Mouse (Mus musculus) limb, embryonic 12.5 days (tissue): Measurements from ENCODE around the gene Gm6904. TPM values are rescaled to one million over a fixed set of nuclear protein-coding genes. Genes with fewer than 3 reads are reported as not detected.

Experiments used
- ATAC-seq: fragments of 200-750 bp; cut with Nextera tagmentation; 2 replicates; pipeline ENCODE4 v1.8.0; 2017; ENCODE audit warnings: low read depth, moderate TSS enrichment; ENCODE audit not compliant: insufficient number of reproducible peaks, insufficient read depth, low FRiP score, low TSS enrichment
- H3K27ac ChIP-seq: fragments of 300-500 bp; sonication (generic); 2 replicates; pipeline ENCODE4 v1.5.1; 2016; ENCODE audit warnings: mild to moderate bottlenecking, moderate library complexity
- H3K27me3 ChIP-seq: fragments of 300-500 bp; sonication (generic); 2 replicates; pipeline ENCODE4 v1.6.1; 2016; ENCODE audit warnings: mild to moderate bottlenecking, moderate library complexity
- H3K36me3 ChIP-seq: fragments of 300-500 bp; sonication (generic); 2 replicates; pipeline ENCODE4 v1.6.1; 2016; ENCODE audit warnings: mild to moderate bottlenecking, moderate library complexity
- H3K4me1 ChIP-seq: fragments of 300-500 bp; sonication (generic); replicated peaks from 2 replicates; pipeline ENCODE4 v1.6.1; 2016
- H3K4me2 ChIP-seq: fragments of 300-500 bp; sonication (generic); 2 replicates; pipeline ENCODE4 v1.6.1; 2016; ENCODE audit warnings: mild to moderate bottlenecking, moderate library complexity
- H3K4me3 ChIP-seq: fragments of 300-500 bp; sonication (generic); replicated peaks from 2 replicates; pipeline ENCODE4 v1.5.1; 2016; ENCODE audit warnings: mild to moderate bottlenecking
- H3K9ac ChIP-seq: fragments of 300-500 bp; sonication (generic); replicated peaks from 2 replicates; pipeline ENCODE4 v1.6.1; 2016; ENCODE audit warnings: mild to moderate bottlenecking, moderate library complexity
- H3K9me3 ChIP-seq: fragments of 300-500 bp; sonication (generic); 2 replicates; pipeline ENCODE4 v1.6.1; 2016; ENCODE audit warnings: mild to moderate bottlenecking, moderate library complexity
- WGBS: fragments of 180-500 bp; shearing (Covaris S2); methylation state at CpG from one replicate; pipeline ENCODE4 v1.1.7; 2016; 5-methylcytosine and 5-hydroxymethylcytosine counted together
- polyA plus RNA-seq: library from polyadenylated mRNA; unstranded; fragments of >200 nt; fragmentation: Nextera tagmentation; extraction: Ambion mirVana; gene quantifications from 2 replicates; pipeline ENCODE4 v1.2.1, GENCODE M21; 2016

The Gm6904 gene
- polyA plus RNA-seq, 1 experiment from 2014 or later = not detected

DNA sequence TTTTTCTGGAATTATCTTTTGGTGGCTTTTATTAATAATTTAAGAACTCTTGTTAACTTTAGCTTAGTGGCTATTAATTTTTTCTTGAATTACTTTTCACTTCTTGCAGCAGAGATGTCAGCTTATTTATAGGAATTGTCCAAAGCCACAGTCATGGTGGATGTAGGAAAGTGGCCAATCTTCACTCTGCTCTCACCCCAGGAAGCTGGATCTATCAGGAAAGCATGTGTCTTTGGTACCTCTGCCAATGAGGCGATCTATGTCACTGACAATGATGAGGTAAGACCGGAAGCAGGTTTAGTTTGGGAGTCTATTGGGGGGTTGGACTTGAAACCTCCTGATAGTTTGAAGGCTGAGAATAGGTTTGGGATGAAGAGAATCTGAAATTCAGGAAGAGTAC, 50.2 kb downstream of the Gm6904 start:
- peaks cover 31% of the 10 kb centered on the region for H3K4me1 ChIP-seq
- no peak for ATAC-seq
- H3K4me3 ChIP-seq = no peak overlapping the region
- no peak overlapping the region for H3K4me2 ChIP-seq
- no peak overlapping the region for H3K27ac ChIP-seq
- H3K27me3 ChIP-seq = no peaks in the 10 kb centered on the region
- no peak overlapping the region for H3K9ac ChIP-seq
- no peaks in the 10 kb centered on the region for H3K9me3 ChIP-seq
- whole genome bisulfite sequencing = 91% methylated on average over 2 of the region's 2 CpGs
- peaks cover 49% of the 10 kb centered on the region for H3K36me3 ChIP-seq

DNA sequence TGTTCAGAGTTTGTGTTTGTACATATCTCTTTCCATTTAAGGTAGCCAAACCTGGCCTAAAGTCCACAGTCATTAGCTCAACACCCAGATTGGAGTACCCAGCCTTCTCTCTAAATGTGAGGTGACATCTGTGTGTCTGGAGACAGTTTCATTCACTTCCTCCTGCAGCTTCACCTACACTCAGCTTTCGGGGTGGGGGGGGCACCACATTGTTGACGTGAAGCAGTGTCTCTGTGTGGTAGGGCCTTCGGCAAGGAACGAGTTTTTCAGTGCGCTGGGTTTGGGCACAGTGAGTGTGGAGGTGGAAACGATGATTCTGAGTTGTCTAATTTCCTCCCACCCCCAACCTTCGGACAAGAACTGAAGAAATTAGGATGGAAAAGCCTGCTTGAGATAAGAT, 51.0 kb downstream of the Gm6904 start:
- Histone ChIP-seq H3K36me3 (peaks cover 41% of the 10 kb centered on the region), H3K4me1 (peaks cover 39% of the 10 kb centered on the region), H3K27ac (no peak overlapping the region), H3K4me3 (no peak overlapping the region), H3K27me3 (no peaks in the 10 kb centered on the region), H3K9ac (no peak overlapping the region), H3K9me3 (no peaks in the 10 kb centered on the region), H3K4me2 (no peak overlapping the region)
- 92% methylated on average over 7 of the region's 7 CpGs for WGBS
- no peak for ATAC-seq

DNA sequence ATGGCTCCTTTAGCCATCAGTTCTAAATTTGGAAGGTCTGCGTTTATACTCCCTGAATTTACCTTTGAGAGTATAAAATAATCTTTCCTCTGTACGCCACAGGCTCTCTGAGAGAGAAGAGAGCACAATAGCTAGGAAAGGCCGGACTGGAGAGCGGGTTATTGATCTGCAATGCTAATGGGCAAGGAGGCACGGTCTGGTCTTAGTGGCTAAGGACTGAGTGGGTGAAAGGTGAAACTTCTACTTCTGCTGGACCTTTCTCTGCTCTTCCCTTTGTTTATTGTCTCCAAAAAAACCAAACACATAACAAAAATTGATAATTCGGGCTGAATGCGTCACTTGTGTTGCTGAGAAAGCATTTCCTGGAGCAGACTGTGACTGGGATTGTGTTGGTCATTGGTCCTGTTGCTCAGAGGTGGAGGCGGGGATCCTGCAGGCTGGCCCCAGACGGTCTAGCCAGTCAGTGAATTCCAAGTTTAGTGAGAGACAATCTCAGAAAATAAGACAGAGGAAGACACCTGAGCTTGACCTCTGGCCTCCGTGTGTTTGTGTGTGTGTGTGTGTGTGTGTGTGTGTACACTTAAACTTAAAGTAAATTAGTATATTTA, 53.9 kb downstream of the Gm6904 start:
- Histone ChIP-seq H3K4me2 (no peak overlapping the region), H3K36me3 (peaks cover 17% of the 10 kb centered on the region), H3K4me1 (peaks cover 53% of the 10 kb centered on the region), H3K9me3 (no peaks in the 10 kb centered on the region), H3K27ac (no peak overlapping the region), H3K27me3 (no peaks in the 10 kb centered on the region), H3K9ac (no peak overlapping the region), H3K4me3 (no peak overlapping the region)
- 68% methylated on average over 10 of the region's 10 CpGs for WGBS
- no peak for ATAC-seq

DNA sequence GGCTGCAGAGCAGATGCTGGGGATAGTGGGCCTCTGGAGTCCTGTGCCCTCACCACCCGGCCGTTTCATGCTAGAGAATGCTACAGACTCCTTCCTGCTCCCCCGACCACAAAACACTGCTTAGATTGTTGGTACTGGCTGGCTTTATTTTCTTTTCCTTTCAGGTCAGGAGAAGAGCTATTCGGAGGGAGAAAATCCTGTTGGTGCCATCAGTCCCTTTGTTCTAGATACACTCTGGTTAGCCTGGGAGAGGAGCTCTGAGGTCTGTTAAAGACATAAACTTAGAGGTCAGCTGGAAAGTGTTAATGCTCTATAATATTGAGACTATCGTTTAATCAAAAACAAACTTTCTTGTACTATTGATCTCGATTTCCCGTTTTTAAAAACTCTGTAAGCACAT, 54.6 kb downstream of the Gm6904 start:
- Histone ChIP-seq H3K4me3 (no peak overlapping the region), H3K9ac (no peak overlapping the region), H3K36me3 (peaks cover 11% of the 10 kb centered on the region), H3K4me2 (peak overlapping the region; percentile 31; the same call in 1 of the 2 replicates), H3K9me3 (no peaks in the 10 kb centered on the region), H3K27ac (peak overlapping the region; percentile 56; the same call in 1 of the 2 replicates), H3K27me3 (no peaks in the 10 kb centered on the region), H3K4me1 (peaks cover 53% of the 10 kb centered on the region)
- 35% methylated on average over 7 of the region's 7 CpGs for WGBS
- no peak for ATAC-seq

DNA sequence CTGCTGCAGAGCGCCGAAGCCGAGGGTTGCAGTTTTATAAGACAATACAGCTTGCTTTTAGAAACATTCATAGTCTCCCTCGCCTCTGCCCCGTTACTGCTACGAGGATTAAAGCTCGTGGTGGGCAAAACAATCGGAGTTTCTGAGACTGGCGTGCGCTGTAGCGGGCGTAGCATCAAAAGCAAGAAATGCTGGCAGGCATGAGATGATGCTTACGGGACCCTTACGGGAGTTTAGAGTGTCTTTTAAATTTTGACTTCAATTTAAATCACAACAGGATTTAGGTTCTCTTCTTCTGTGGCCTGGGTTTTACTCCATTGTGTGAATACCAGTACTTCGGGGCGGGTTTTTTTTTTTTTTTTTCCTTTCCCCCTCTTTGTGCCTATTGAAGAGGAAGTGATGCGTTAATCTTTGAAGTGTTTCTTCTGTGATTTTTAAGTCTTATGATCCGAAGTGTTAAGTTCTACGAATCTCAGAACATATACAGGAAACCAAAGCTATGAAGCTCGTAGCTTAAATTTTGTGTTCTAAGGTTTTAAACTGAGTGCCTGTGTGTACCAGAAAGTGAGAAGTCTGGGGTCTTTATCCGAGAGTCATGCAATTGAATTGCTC, 58.3 kb downstream of the Gm6904 start:
- Histone ChIP-seq H3K36me3 (no peaks in the 10 kb centered on the region), H3K9ac (peak overlapping the region; percentile 96), H3K9me3 (no peaks in the 10 kb centered on the region), H3K4me1 (peaks cover 39% of the 10 kb centered on the region), H3K4me2 (peak overlapping the region; percentile 71), H3K4me3 (peak overlapping the region; percentile 82), H3K27me3 (no peaks in the 10 kb centered on the region), H3K27ac (peak overlapping the region; percentile 98)
- WGBS = under 1% methylated on average over 21 of the region's 21 CpGs
- no peak for ATAC-seq

DNA sequence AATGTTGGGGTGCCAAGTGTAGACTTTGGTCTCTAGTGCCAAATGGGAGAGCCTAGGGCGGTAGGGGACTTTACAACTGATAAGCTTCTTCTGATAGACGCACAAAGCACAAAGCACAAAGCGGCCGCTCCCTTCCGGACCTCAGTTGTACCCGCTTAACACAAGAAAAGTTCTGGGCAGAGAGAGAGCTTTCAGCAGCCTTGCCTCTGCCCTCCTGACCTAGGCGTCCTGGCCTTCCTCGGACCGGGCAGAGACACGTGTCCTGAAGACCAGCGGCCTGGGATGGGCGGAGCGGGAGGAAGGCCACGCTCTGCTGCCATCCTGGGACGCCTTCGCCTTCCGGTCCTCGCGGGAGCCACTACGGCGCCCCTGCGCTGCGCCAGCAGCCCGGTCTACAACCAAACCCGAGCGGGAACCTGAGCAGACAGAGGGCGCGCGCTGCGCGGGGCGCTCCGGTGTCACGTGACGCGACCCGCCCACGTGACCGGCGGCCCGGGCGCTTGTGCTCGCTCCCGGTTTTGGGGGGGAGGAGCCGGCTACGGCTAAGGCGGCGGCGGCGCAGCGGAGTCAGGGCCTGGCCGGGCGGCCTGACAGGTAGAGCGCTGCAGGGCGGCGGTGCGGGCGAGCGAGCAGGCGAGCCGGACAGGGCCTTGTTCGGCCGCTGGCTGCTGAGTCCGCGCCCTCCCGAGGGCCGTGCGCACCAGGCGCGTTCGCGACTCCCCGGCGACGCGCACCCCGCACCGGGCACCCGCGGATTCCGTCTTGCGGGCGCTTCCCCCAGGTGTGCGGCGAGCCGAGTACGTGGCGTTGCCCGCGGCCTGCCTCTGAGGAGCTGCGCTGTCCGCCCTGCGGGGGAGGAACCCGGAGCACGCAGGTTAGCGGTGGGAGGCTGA, 59.1 kb downstream of the Gm6904 start, which contains the start of gene Rcbtb1:
TSS of gene Rcbtb1 (plus strand) at position 499 of the 893 bp plus-strand sequence.
- H3K27me3 ChIP-seq = no peaks in the 10 kb centered on the region
- peak; percentile 96 for ATAC-seq
- peak within 1 kb of the TSS; percentile 82 for H3K4me3 ChIP-seq
- peak within 1 kb of the TSS; percentile 98 for H3K27ac ChIP-seq
- H3K36me3 ChIP-seq = no peaks in the 10 kb centered on the region
- H3K9ac ChIP-seq = peak within 1 kb of the TSS; percentile 96
- peaks cover 32% of the 10 kb centered on the region for H3K4me1 ChIP-seq
- H3K9me3 ChIP-seq = no peaks in the 10 kb centered on the region
- peak within 1 kb of the TSS; percentile 71 for H3K4me2 ChIP-seq
- under 1% methylated on average over 93 of the region's 96 CpGs for WGBS

Other genes with a start within 250 kb of the Gm6904 start
- gene 1700129C05Rik, start 117.3 kb downstream of the Gm6904 start, polyA plus RNA-seq = not detected in 2 replicates
- gene Gm5142, start 81.5 kb downstream of the Gm6904 start, polyA plus RNA-seq = not detected in 2 replicates
- 113 and 115 TPM in 2 replicates for gene Rcbtb1, start 59.0 kb downstream of the Gm6904 start, polyA plus RNA-seq
- gene Phf11a, start 37.3 kb upstream of the Gm6904 start, polyA plus RNA-seq = not detected in 2 replicates
- not detected in 2 replicates for gene Phf11b, start 81.1 kb upstream of the Gm6904 start, polyA plus RNA-seq
- 0.20 and 0.23 TPM in 2 replicates for gene Phf11d, start 105.3 kb upstream of the Gm6904 start, polyA plus RNA-seq
- 0.73 and 0.93 TPM in 2 replicates for gene Phf11c, start 135.2 kb upstream of the Gm6904 start, polyA plus RNA-seq
- gene Setdb2, start 180.7 kb upstream of the Gm6904 start, polyA plus RNA-seq = 13.7 and 14.1 TPM in 2 replicates
- 40.9 and 43.2 TPM in 2 replicates for gene Cab39l, start 180.8 kb upstream of the Gm6904 start, polyA plus RNA-seq